Mouse (Mus musculus): Measurements from ENCODE around the gene Iqcf3.

- TF ChIP-seq POLR2A (IDR thresholded peaks at IDR 0.05; ENCODE audit: insufficient read depth, low read depth, low read length) (no peak), CTCF (IDR thresholded peaks at IDR 0.05) (no peak)
Observed at GRCm38 (mm10) chr9:106463122-106464063, 98.0 kb downstream of the Iqcf3 start.
